Mouse (Mus musculus) left cerebral cortex, adult 2 months (tissue): ENCODE results near the gene Trp53rka. TPM values are rescaled to one million over a fixed set of nuclear protein-coding genes. Genes with fewer than 3 reads are reported as not detected.

Experiments
- DNase-seq, 2 experiments: peaks; one replicate each; pipeline ENCODE4 v3.0.0; 2021 to 2022; ENCODE audit warnings: low spot score in 2 of 2, mixed read lengths in 1 of 2; ENCODE audit errors: extremely low spot score in 1 of 2
- H3K27ac ChIP-seq: fragments of 200-600 bp; 2 replicates; pipeline ENCODE4 v1.8.1; 2022
- H3K4me3 ChIP-seq: fragments of 200-600 bp; 2 replicates; pipeline ENCODE4 v1.8.1; 2022
- CTCF ChIP-seq: fragments of 200-600 bp; IDR thresholded peaks from 2 replicates; pipeline ENCODE4 v1.8.1; 2022; ENCODE audit warnings: antibody characterized with exemption, mild to moderate bottlenecking, moderate library complexity
- intact Hi-C: fragments of 180-260 bp; cut with DNase I; formaldehyde crosslinking; loops from one replicate; pipeline ENCODE4 v1.15.1; 2025
- total RNA-seq, 2 experiments: library from RNA; stranded (reverse); gene quantifications; 2 replicates each; pipeline ENCODE4 v1.2.3; 2021

Trp53rka gene
- total RNA-seq, 2 experiments from 2014 or later, result 21.5 to 22.0 TPM

GRCm38 (mm10) chr2:165482003-165482402 lies 11.1 kb downstream of the Trp53rka start:
- no peak overlapping the region for H3K4me3 ChIP-seq
- intact Hi-C loops, result no loop called here
- H3K27ac ChIP-seq, result no peak overlapping the region
- no peak for TF ChIP-seq CTCF
- DNase-seq, result no peak

DNA sequence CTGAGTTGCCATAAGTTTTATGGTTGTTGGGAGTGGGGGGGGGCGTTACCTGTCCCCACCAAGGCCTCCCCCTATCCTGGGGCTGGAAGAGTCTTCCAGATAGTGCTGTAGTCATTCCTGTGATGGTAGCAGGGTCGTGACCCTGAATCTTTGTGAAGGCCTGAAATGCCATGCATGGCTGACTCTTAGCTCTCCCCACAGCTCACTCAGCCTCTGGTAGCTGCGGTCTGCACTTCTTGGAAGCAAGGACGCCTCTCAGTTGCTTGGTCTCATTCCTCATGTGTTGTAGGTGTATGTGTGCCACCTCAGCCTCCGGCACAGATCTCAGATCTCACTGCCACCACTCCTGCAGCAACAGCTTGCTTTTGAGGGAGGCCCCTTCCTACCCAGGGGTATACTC lies 17.3 kb downstream of the Trp53rka start:
- Histone ChIP-seq H3K27ac (no peak overlapping the region), H3K4me3 (no peak overlapping the region)
- no peak for DNase-seq
- intact Hi-C loops, result no loop called here
- TF ChIP-seq CTCF, result no peak

- no peak overlapping the region for H3K4me3 ChIP-seq
- no peak overlapping the region for H3K27ac ChIP-seq
- no peak for DNase-seq
- intact Hi-C loops, result no loop called here
- TF ChIP-seq CTCF, result no peak
Measured at GRCm38 (mm10) chr2:165475412-165475811, 17.7 kb downstream of the Trp53rka start.

DNA sequence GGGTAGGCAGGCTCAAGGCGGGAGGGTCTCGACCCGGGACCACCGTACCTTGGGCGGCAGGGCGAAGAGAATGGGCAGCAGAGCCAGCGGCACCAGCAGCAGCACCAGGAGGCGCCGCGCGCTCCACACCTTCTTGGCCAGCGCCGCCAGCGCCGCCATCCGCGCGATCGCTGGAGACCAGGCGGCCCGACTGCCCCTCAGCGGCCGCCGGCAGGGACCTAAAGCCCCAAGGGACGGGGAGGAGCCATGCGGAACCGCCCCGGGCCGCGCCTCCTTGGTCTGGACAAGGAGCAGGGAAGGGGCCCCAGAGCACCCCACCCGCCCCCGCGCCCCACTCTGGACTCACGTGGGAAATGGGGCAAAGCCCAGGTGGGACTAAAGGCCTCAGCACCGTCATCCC lies 20.1 kb downstream of the Trp53rka start, which contains the start of gene Slc13a3:
Slc13a3 (minus strand) TSS at position 228 of the 400 bp plus-strand sequence.
- no peak; the same call in 1 of the 2 replicates for TF ChIP-seq CTCF
- Histone ChIP-seq H3K27ac (no peak within 1 kb of the TSS), H3K4me3 (peak within 1 kb of the TSS; percentile 37)
- DNase-seq, result no peak
- intact Hi-C loops, result loop anchor here (5.0 kb wide), 1 partner anchor 61 kb away; no protein-coding TSS in a partner anchor

DNA sequence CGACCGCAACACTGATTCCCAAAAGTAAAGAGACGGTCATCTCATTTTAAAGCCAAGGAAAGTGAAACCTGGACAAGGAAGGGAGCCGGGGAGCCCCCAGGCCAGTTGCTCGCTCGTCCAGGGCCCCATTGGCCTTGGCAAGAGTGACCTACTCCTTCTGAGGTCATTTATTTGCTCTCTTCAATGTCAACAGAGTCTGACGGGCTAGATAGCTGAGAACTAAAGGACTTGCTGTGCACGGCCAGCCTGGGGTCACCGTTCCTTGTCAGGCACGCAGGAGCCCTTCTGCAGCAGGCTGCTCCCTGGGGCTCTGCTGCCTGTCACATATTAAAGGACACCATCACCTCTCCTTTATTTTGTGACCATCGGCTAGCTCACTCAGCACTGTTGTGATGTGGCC lies 21.2 kb downstream of the Trp53rka start:
- H3K4me3 ChIP-seq, result no peak overlapping the region
- H3K27ac ChIP-seq, result no peak overlapping the region
- intact Hi-C loops, result loop anchor here (5.0 kb wide), 1 partner anchor 60 kb away; no protein-coding TSS in a partner anchor
- no peak for TF ChIP-seq CTCF
- no peak for DNase-seq

- intact Hi-C loops, result loop anchor here (5.0 kb wide), 1 partner anchor 58 kb away; no protein-coding TSS in a partner anchor
- H3K27ac ChIP-seq, result no peak overlapping the region
- TF ChIP-seq CTCF, result peak; percentile 9
Measured at GRCm38 (mm10) chr2:165470167-165470566, 23.0 kb downstream of the Trp53rka start.

DNA sequence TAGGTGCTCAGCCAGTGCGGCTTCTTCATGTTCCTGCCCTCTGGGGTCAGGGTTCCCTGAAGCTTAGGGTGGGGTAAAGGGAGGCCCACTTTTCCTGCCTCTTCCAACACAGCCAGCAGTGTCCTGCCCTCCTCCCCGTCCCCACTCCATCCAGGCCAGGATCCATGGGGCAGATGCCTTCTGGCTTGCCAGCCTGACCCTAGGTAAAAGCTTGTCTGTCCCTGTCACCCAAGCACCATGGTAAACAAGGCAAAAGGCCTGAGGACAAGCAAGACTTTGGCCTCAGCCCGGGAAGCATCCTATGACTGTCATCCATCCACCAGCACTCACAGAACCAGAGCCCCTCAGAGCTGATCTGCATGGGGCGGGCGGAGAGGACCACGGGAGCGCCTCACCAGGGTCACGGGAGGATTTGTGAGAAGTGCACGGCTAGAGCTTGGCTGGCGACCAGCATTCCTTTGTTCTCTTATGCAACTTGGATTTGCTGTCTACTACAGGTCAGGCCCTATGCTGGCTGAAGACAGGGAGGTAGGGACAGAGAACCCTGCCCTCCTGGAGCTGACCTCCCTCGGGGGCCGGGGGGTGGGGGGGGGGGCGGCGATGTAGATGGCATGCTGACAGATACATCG lies 25.2 kb downstream of the Trp53rka start:
- intact Hi-C loops, result no loop called here
- no peak for TF ChIP-seq CTCF
- Histone ChIP-seq H3K4me3 (no peak overlapping the region), H3K27ac (no peak overlapping the region)
- DNase-seq, result no peak

More at GRCm38 (mm10) chr2:165470167-165470566, 23.0 kb downstream of the Trp53rka start:
- no peak overlapping the region for H3K4me3 ChIP-seq
- DNase-seq, result no peak

DNA sequence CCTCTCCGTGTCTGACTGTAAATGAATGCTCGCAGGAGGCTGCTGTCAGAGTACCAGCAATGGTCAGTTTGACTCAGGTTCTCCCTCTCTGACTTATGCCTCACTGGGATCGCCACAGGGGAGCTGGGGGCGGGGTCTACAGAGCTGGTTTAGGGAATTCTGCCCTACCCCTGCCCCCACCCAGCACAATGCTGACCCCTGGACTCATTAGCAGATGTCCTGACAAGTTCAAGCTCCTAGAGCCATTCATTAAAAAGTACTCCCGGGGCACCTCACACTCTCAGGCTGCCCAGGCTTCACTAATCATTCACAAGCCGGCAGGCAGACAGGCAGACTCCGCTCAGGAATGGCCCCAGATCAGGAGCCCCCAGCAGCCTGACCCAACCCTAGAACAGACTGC lies 33.5 kb downstream of the Trp53rka start:
- no peak overlapping the region for H3K4me3 ChIP-seq
- intact Hi-C loops, result no loop called here
- TF ChIP-seq CTCF, result no peak
- no peak for DNase-seq
- H3K27ac ChIP-seq, result no peak overlapping the region

DNA sequence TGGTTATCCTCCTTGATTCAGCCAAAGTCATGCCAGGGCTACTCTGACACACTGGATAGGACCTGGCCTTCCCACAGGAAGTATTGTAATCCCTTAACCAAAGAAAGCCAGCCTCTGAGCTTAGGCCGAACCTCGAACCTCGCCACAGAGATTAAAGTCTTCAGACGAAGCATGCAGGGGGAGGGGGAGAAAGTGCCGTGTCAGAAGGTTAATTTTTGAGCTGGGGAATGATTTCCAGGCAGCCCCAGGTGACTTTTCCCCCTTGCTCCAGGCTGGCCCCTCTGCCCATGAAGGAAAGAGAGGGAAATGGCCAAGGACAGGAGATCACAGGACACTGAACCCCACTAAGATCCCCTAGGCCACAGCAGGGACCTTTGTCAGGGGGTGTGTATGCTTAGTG lies 34.9 kb downstream of the Trp53rka start:
- intact Hi-C loops, result no loop called here
- H3K27ac ChIP-seq, result no peak overlapping the region
- H3K4me3 ChIP-seq, result no peak overlapping the region
- no peak for TF ChIP-seq CTCF
- DNase-seq, result no peak

DNA sequence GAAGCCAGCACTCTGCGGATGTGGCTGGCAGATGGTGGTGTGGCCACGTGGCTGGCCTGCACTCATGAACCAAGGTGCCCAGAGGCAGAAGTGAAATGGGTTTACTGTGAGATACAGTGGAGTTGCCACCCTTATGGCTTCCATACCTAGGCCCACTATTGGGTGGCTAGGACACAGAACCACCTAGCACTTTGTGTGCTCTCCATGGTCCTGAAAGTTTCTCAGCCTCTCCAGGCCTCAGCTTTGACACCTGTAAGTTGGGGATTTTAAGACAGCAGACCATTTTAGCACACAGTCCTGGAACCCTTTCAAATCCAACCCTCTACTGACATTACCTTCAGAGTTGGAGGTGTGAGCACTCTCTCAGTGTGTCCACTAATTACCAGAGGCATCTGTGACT lies 36.4 kb downstream of the Trp53rka start:
- no peak overlapping the region for H3K27ac ChIP-seq
- intact Hi-C loops, result no loop called here
- TF ChIP-seq CTCF, result no peak
- DNase-seq, result no peak
- no peak overlapping the region for H3K4me3 ChIP-seq

- Histone ChIP-seq H3K4me3 (no peak overlapping the region), H3K27ac (no peak overlapping the region)
- no peak for TF ChIP-seq CTCF
- intact Hi-C loops, result no loop called here
- no peak for DNase-seq
Measured at GRCm38 (mm10) chr2:165452730-165453693, 40.1 kb downstream of the Trp53rka start.

DNA sequence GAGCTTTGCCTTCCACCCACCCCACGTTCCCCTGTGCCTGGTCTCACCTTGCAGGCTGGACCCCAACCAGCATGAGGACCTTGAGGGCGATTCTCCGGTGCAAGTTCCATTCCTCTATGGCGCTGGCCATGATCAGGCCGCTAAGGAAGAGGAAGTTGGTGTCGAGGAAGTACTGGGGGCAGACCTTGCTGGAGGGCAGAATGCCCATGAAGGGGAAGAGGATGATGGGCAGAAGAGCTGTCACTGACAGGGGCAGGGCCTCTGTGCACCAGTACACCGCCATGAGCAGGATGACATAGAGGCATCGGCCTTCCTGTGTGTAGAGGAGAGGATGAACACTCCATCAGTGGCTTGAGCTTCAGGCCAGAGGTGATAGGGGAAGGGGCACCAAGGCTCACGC lies 44.6 kb downstream of the Trp53rka start:
- Histone ChIP-seq H3K27ac (no peak overlapping the region), H3K4me3 (no peak overlapping the region)
- intact Hi-C loops, result no loop called here
- TF ChIP-seq CTCF, result no peak
- DNase-seq, result no peak
